Mouse (Mus musculus): ENCODE measurements around the gene Ankrd34c.

- TF ChIP-seq CTCF (IDR thresholded peaks at IDR 0.05; ENCODE audit: insufficient read depth, low read depth, low read length) (no peak), POLR2A (IDR thresholded peaks at IDR 0.05; ENCODE audit: insufficient read depth, low read depth, low read length) (no peak)
Observed at GRCm38 (mm10) chr9:89762017-89762416, 23.7 kb upstream of the Ankrd34c start.
